Mouse (Mus musculus): ENCODE results near the gene Pla1a. TPM values are rescaled to one million over a fixed set of nuclear protein-coding genes. Genes with fewer than 3 reads are reported as not detected.
"Not testable (repeated sequence)": the region's sequence is repeated elsewhere in the genome, so short reads cannot be mapped to it uniquely, and the experiment has no call there.

Gene Pla1a
- polyA plus RNA-seq, 1 experiment, result 26.8 TPM

- Histone ChIP-seq H3K36me3 (ENCODE audit: control insufficient read depth, insufficient read depth, low read length) (no peaks in the 10 kb centered on the region), H3K27ac (ENCODE audit: insufficient read depth, low read depth, low read length) (peak overlapping the region; percentile 79), H3K4me1 (ENCODE audit: control insufficient read depth, insufficient read depth, low read length) (no peaks in the 10 kb centered on the region), H3K27me3 (replicated peaks; ENCODE audit: control insufficient read depth, insufficient read depth, low read length) (no peaks in the 10 kb centered on the region), H3K4me3 (ENCODE audit: insufficient read depth, low read depth, low read length) (peak overlapping the region; percentile 84)
- peak; percentile 14 for DNase-seq
- WGBS, result 44% methylated on average over 12 of the region's 12 CpGs
- TF ChIP-seq POLR2A (IDR thresholded peaks at IDR 0.05; ENCODE audit: low read depth, low read length), result no peak
- TF ChIP-seq CTCF (conservative IDR thresholded peaks at IDR 0.05; ENCODE audit: insufficient read depth, insufficient read length, low read depth, low read length), result no peak
Measured at GRCm38 (mm10) chr16:38451421-38452205, 18.7 kb upstream of the Pla1a start.

GRCm38 (mm10) chr16:38450707-38451106 is 17.8 kb upstream of the Pla1a start:
- no peaks in the 10 kb centered on the region for H3K36me3 ChIP-seq (ENCODE audit: control insufficient read depth, insufficient read depth, low read length)
- TF ChIP-seq CTCF (conservative IDR thresholded peaks at IDR 0.05; ENCODE audit: insufficient read depth, insufficient read length, low read depth, low read length) (no peak), POLR2A (IDR thresholded peaks at IDR 0.05; ENCODE audit: low read depth, low read length) (no peak)
- no peaks in the 10 kb centered on the region for H3K4me1 ChIP-seq (ENCODE audit: control insufficient read depth, insufficient read depth, low read length)
- DNase-seq, result no peak
- H3K27me3 ChIP-seq (replicated peaks; ENCODE audit: control insufficient read depth, insufficient read depth, low read length), result no peaks in the 10 kb centered on the region
- 93% methylated on average over 7 of the region's 7 CpGs for WGBS
- no peak overlapping the region for H3K4me3 ChIP-seq (ENCODE audit: insufficient read depth, low read depth, low read length)
- H3K27ac ChIP-seq (ENCODE audit: insufficient read depth, low read depth, low read length), result no peak overlapping the region

GRCm38 (mm10) chr16:38448458-38448857 is 15.5 kb upstream of the Pla1a start:
- Histone ChIP-seq H3K4me1 (ENCODE audit: control insufficient read depth, insufficient read depth, low read length) (no peaks in the 10 kb centered on the region), H3K27me3 (replicated peaks; ENCODE audit: control insufficient read depth, insufficient read depth, low read length) (no peaks in the 10 kb centered on the region), H3K36me3 (ENCODE audit: control insufficient read depth, insufficient read depth, low read length) (no peaks in the 10 kb centered on the region), H3K4me3 (ENCODE audit: insufficient read depth, low read depth, low read length) (no peak overlapping the region), H3K27ac (ENCODE audit: insufficient read depth, low read depth, low read length) (no peak overlapping the region)
- DNase-seq, result no peak
- TF ChIP-seq POLR2A (IDR thresholded peaks at IDR 0.05; ENCODE audit: low read depth, low read length) (no peak), CTCF (conservative IDR thresholded peaks at IDR 0.05; ENCODE audit: insufficient read depth, insufficient read length, low read depth, low read length) (no peak)
- WGBS, result 95% methylated on average over 12 of the region's 12 CpGs

GRCm38 (mm10) chr16:38447366-38447765 is 14.4 kb upstream of the Pla1a start:
- no peak overlapping the region for H3K27ac ChIP-seq (ENCODE audit: insufficient read depth, low read depth, low read length)
- no peaks in the 10 kb centered on the region for H3K27me3 ChIP-seq (replicated peaks; ENCODE audit: control insufficient read depth, insufficient read depth, low read length)
- no peaks in the 10 kb centered on the region for H3K4me1 ChIP-seq (ENCODE audit: control insufficient read depth, insufficient read depth, low read length)
- 94% methylated on average over 21 of the region's 21 CpGs for WGBS
- TF ChIP-seq POLR2A (IDR thresholded peaks at IDR 0.05; ENCODE audit: low read depth, low read length), result no peak
- TF ChIP-seq CTCF (conservative IDR thresholded peaks at IDR 0.05; ENCODE audit: insufficient read depth, insufficient read length, low read depth, low read length), result no peak
- no peak for DNase-seq
- no peaks in the 10 kb centered on the region for H3K36me3 ChIP-seq (ENCODE audit: control insufficient read depth, insufficient read depth, low read length)
- no peak overlapping the region for H3K4me3 ChIP-seq (ENCODE audit: insufficient read depth, low read depth, low read length)

GRCm38 (mm10) chr16:38446141-38446540 is 13.2 kb upstream of the Pla1a start:
- H3K27me3 ChIP-seq (replicated peaks; ENCODE audit: control insufficient read depth, insufficient read depth, low read length); H3K4me1 ChIP-seq (ENCODE audit: control insufficient read depth, insufficient read depth, low read length); H3K4me3 ChIP-seq (ENCODE audit: insufficient read depth, low read depth, low read length); DNase-seq; H3K27ac ChIP-seq (ENCODE audit: insufficient read depth, low read depth, low read length); H3K36me3 ChIP-seq (ENCODE audit: control insufficient read depth, insufficient read depth, low read length): not testable (repeated sequence)
- 98% methylated on average over 2 of the region's 2 CpGs for WGBS

- WGBS, result 98% methylated on average over 20 of the region's 20 CpGs
- no peak overlapping the region for H3K4me3 ChIP-seq (ENCODE audit: insufficient read depth, low read depth, low read length)
- TF ChIP-seq POLR2A (IDR thresholded peaks at IDR 0.05; ENCODE audit: low read depth, low read length) (no peak), CTCF (conservative IDR thresholded peaks at IDR 0.05; ENCODE audit: insufficient read depth, insufficient read length, low read depth, low read length) (no peak)
- no peaks in the 10 kb centered on the region for H3K36me3 ChIP-seq (ENCODE audit: control insufficient read depth, insufficient read depth, low read length)
- no peak for DNase-seq
- H3K4me1 ChIP-seq (ENCODE audit: control insufficient read depth, insufficient read depth, low read length), result no peaks in the 10 kb centered on the region
- H3K27ac ChIP-seq (ENCODE audit: insufficient read depth, low read depth, low read length), result no peak overlapping the region
- no peaks in the 10 kb centered on the region for H3K27me3 ChIP-seq (replicated peaks; ENCODE audit: control insufficient read depth, insufficient read depth, low read length)
Measured at GRCm38 (mm10) chr16:38445576-38445975, 12.6 kb upstream of the Pla1a start.

- no peaks in the 10 kb centered on the region for H3K27me3 ChIP-seq (replicated peaks; ENCODE audit: control insufficient read depth, insufficient read depth, low read length)
- WGBS, result 87% methylated on average over 1 of the region's 1 CpGs
- H3K36me3 ChIP-seq (ENCODE audit: control insufficient read depth, insufficient read depth, low read length), result no peaks in the 10 kb centered on the region
- H3K4me3 ChIP-seq (ENCODE audit: insufficient read depth, low read depth, low read length), result no peak overlapping the region
- no peak overlapping the region for H3K27ac ChIP-seq (ENCODE audit: insufficient read depth, low read depth, low read length)
- TF ChIP-seq CTCF (conservative IDR thresholded peaks at IDR 0.05; ENCODE audit: insufficient read depth, insufficient read length, low read depth, low read length), result no peak
- TF ChIP-seq POLR2A (IDR thresholded peaks at IDR 0.05; ENCODE audit: low read depth, low read length), result no peak
- H3K4me1 ChIP-seq (ENCODE audit: control insufficient read depth, insufficient read depth, low read length), result no peaks in the 10 kb centered on the region
- DNase-seq, result no peak
Measured at GRCm38 (mm10) chr16:38445046-38445445, 12.1 kb upstream of the Pla1a start.
